Mouse (Mus musculus) hindbrain, embryonic 14.5 days (tissue): ENCODE results near the gene Nos1ap. TPM values are rescaled to one million over a fixed set of nuclear protein-coding genes. Genes with fewer than 3 reads are reported as not detected.

Experiments used
- ATAC-seq: fragments of 200-750 bp; cut with Nextera tagmentation; 2 replicates; pipeline ENCODE4 v1.8.0; 2017; ENCODE audit warnings: moderate number of reproducible peaks, mild to moderate bottlenecking, moderate TSS enrichment, moderate library complexity; ENCODE audit not compliant: low FRiP score
- DNase-seq: peaks from one replicate; pipeline ENCODE4 v3.0.0-alpha.2; 2015; ENCODE audit warnings: low spot score
- H3K27ac ChIP-seq: fragments of 300-500 bp; sonication (generic); 2 replicates; pipeline ENCODE4 v1.5.1; 2014; ENCODE audit warnings: mild to moderate bottlenecking, moderate library complexity
- H3K27me3 ChIP-seq: fragments of 300-500 bp; sonication (generic); 2 replicates; pipeline ENCODE4 v1.6.1; 2014; ENCODE audit warnings: mild to moderate bottlenecking, low read length, mixed read lengths; ENCODE audit not compliant: control insufficient read depth, insufficient read depth
- H3K36me3 ChIP-seq: fragments of 300-500 bp; sonication (generic); replicated peaks from 2 replicates; pipeline ENCODE4 v1.6.1; 2014; ENCODE audit not compliant: control insufficient read depth, insufficient read depth
- H3K4me1 ChIP-seq: fragments of 300-500 bp; sonication (generic); replicated peaks from 2 replicates; pipeline ENCODE4 v1.6.1; 2014; ENCODE audit warnings: antibody characterized with exemption, low read length, mixed read lengths; ENCODE audit not compliant: control insufficient read depth, insufficient read depth
- H3K4me2 ChIP-seq: fragments of 300-500 bp; sonication (generic); replicated peaks from 2 replicates; pipeline ENCODE4 v1.6.1; 2014; ENCODE audit warnings: mild to moderate bottlenecking, moderate library complexity
- H3K4me3 ChIP-seq: fragments of 300-500 bp; sonication (generic); replicated peaks from 2 replicates; pipeline ENCODE4 v1.5.1; 2014; ENCODE audit warnings: mild to moderate bottlenecking, low read length
- H3K9ac ChIP-seq: fragments of 300-500 bp; sonication (generic); 2 replicates; pipeline ENCODE4 v1.6.1; 2014
- H3K9me3 ChIP-seq: fragments of 300-500 bp; sonication (generic); 2 replicates; pipeline ENCODE4 v1.6.1; 2016; ENCODE audit warnings: low read length; ENCODE audit not compliant: control insufficient read depth
- WGBS: fragments of 180-500 bp; shearing (Covaris S2); extraction: QIAGEN DNeasy Blood & Tissue Kit; methylation state at CpG from one replicate; pipeline ENCODE4 v1.1.7; 2014; 5-methylcytosine and 5-hydroxymethylcytosine counted together
- polyA plus RNA-seq: library from polyadenylated mRNA; unstranded; fragments of >200 nt; fragmentation: Nextera tagmentation; extraction: Ambion mirVana; gene quantifications from 2 replicates; pipeline ENCODE4 v1.2.1, GENCODE M21; 2014

Nos1ap gene
- polyA plus RNA-seq, 1 experiment from 2014 or later, result 18.0 TPM

DNA sequence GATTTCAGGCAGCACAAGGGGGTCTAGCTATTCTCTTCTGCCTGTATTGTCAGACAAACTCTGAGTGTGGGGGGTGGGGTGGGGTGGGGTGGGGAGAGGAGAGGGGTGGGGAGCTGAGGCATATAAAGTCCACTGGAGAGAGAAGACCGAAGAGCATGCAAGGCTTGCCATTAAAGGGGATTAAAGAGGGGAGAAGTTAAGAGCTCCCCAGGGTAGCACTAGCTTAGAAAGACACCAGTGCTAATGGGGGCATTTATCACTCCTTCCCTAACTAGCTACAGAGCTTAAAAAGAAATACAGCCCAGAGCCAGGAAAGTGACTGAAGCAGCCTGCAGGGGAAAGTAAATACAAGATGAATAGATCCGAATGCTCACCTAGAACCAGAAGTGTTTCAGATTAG lies 141.4 kb downstream of the Nos1ap start:
- no peaks in the 10 kb centered on the region for H3K27me3 ChIP-seq
- no peak for ATAC-seq

DNA sequence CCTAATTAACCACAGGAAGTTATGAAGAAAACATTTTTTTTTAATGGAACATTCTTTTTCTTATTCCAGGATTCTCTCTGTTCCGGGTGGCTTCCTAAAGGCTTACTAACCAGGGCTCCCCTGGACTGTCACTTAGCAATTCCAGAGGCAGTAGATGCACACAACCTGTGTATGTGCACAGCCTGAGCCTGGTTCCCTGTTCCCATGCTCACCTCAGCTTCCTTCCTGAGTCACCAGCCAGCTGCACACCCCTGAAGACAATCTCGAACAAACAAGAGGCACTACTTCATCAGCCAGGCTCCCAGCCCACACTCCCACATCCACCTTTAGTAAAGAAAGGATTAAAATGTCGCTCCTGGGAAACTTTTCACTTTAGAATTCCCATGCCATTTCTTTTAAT lies 144.2 kb downstream of the Nos1ap start:
- Histone ChIP-seq H3K4me3 (no peak overlapping the region), H3K9ac (no peak overlapping the region), H3K36me3 (no peaks in the 10 kb centered on the region), H3K9me3 (no peaks in the 10 kb centered on the region), H3K4me1 (no peaks in the 10 kb centered on the region), H3K27me3 (no peaks in the 10 kb centered on the region), H3K4me2 (no peak overlapping the region), H3K27ac (no peak overlapping the region)
- 76% methylated on average over 3 of the region's 3 CpGs for WGBS
- DNase-seq (no peak), ATAC-seq (no peak)

More for the DNA sequence above, 141.4 kb downstream of the Nos1ap start:
- H3K36me3 ChIP-seq, result no peaks in the 10 kb centered on the region
- H3K27ac ChIP-seq, result no peak overlapping the region
- H3K4me1 ChIP-seq, result peaks cover 4% of the 10 kb centered on the region; the same call in 1 of the 2 replicates
- H3K4me3 ChIP-seq, result no peak overlapping the region
- H3K9me3 ChIP-seq, result no peaks in the 10 kb centered on the region
- no peak for DNase-seq
- WGBS, result 35% methylated on average over 2 of the region's 2 CpGs
- no peak overlapping the region for H3K9ac ChIP-seq
- H3K4me2 ChIP-seq, result no peak overlapping the region

DNA sequence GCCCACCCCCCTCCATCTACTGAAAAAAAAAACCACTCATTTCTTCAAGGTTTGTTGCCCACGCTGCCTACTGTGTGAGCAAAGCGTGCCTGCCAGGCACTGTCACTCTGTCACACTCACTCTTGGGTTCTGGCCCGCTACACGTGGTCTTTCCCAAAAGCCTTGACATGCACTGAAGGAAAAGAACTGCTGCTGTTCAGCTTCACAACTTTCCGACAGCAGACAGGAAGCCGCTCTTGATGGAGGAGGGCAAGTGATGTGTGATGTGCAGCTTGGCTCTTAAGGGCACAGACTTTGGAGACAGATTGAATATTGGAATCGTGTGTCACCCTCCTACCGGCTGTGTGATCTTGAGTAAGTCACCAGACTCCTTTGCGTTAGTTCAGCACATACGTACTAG lies 149.3 kb downstream of the Nos1ap start:
- no peaks in the 10 kb centered on the region for H3K27me3 ChIP-seq
- 0 out of 2 replicates have a peak, but pooled peaks cover 5% of the 10 kb centered on the region for H3K4me1 ChIP-seq
- H3K4me3 ChIP-seq, result no peak overlapping the region
- no peak for DNase-seq
- no peak for ATAC-seq
- WGBS, result 88% methylated on average over 10 of the region's 10 CpGs
- no peak overlapping the region for H3K27ac ChIP-seq
- no peaks in the 10 kb centered on the region for H3K36me3 ChIP-seq
- H3K4me2 ChIP-seq, result no peak overlapping the region
- no peaks in the 10 kb centered on the region for H3K9me3 ChIP-seq
- no peak overlapping the region for H3K9ac ChIP-seq

DNA sequence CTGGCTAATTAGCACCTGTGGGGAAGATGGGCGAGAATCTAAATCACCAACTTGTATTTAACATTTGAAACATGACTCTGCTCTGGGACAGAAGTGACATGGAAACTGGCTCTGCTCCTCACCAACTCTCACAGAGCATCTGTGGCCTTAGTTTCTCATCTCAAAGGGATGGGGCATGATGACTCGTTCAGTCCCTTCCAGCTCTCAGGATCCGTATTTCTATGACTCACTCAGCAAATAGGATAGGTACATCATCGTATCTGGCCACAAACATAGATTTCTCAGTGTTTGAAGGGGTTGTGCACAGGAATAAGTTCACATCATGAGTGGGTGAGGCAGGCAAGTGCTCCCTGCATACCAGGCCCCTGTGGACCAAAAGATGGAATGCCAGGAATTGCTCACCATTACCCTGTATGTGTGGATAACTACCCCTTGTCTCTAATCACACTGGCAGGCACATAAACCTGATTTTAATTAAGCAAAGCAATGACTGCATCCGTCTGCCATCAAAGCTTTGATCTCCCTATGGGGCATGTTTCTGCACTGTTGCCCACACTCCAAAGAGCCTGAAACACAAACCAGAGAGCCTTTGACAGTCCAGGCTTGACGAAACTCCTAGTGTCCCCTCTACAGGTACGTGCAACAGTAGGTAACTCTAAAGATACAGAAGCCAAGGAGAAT lies 151.1 kb downstream of the Nos1ap start:
- ATAC-seq (peak; percentile 31; the same call in 1 of the 2 replicates), DNase-seq (no peak)
- no peaks in the 10 kb centered on the region for H3K27me3 ChIP-seq
- H3K4me3 ChIP-seq, result no peak overlapping the region
- H3K27ac ChIP-seq, result no peak overlapping the region
- no peak overlapping the region for H3K4me2 ChIP-seq
- 62% methylated on average over 7 of the region's 7 CpGs for WGBS
- H3K9ac ChIP-seq, result no peak overlapping the region
- H3K4me1 ChIP-seq, result 0 out of 2 replicates have a peak, but pooled peaks cover 5% of the 10 kb centered on the region
- H3K9me3 ChIP-seq, result no peaks in the 10 kb centered on the region
- no peaks in the 10 kb centered on the region for H3K36me3 ChIP-seq

DNA sequence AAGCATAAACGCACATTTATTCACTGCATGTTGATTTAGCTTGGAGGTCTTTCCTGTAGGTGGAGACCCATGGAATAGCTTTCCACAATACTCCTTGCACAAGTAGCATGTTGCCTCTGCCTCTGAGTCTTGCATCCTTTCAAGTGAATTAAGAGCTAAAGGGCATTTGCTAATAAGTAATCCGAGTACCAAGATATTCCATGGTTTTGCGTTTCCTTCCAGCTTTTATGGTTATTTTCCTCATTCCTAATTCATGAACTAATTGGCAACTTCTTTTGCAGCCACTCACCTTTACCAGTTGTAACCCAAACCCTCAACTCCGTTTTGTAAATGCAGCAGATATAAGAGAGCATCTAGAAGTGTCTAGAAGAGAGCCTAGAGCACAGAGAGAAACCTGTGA lies 155.5 kb downstream of the Nos1ap start:
- WGBS, result 91% methylated on average over 4 of the region's 4 CpGs
- no peaks in the 10 kb centered on the region for H3K36me3 ChIP-seq
- H3K4me1 ChIP-seq, result 0 out of 2 replicates have a peak, but pooled peaks cover 5% of the 10 kb centered on the region
- DNase-seq (no peak), ATAC-seq (no peak)
- H3K4me2 ChIP-seq, result no peak overlapping the region
- no peak overlapping the region for H3K27ac ChIP-seq
- no peak overlapping the region for H3K4me3 ChIP-seq
- no peak overlapping the region for H3K9ac ChIP-seq
- H3K9me3 ChIP-seq, result no peaks in the 10 kb centered on the region
- H3K27me3 ChIP-seq, result no peaks in the 10 kb centered on the region

DNA sequence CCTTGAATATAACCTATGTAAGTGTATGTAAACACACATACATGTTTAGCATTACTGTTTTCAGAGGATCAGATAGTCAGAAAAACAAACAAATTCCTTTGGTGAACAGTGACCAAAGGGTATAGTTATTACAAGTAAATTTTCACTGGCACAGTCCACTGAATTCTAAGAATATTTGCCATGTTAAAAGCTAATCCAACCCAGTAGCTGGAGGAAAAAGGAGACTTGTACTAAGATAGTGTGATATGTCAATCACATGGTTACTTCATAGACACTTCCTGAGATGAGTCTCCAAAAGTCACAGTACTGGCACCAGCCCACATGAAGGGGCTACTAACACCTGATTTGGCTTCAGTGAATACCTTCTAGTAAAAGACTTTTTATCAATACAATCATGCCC lies 156.0 kb downstream of the Nos1ap start:
- DNase-seq (no peak), ATAC-seq (no peak)
- Histone ChIP-seq H3K27me3 (no peaks in the 10 kb centered on the region), H3K4me3 (no peak overlapping the region), H3K36me3 (no peaks in the 10 kb centered on the region), H3K9me3 (no peaks in the 10 kb centered on the region), H3K4me2 (no peak overlapping the region), H3K27ac (no peak overlapping the region), H3K9ac (no peak overlapping the region), H3K4me1 (0 out of 2 replicates have a peak, but pooled peaks cover 1% of the 10 kb centered on the region)

DNA sequence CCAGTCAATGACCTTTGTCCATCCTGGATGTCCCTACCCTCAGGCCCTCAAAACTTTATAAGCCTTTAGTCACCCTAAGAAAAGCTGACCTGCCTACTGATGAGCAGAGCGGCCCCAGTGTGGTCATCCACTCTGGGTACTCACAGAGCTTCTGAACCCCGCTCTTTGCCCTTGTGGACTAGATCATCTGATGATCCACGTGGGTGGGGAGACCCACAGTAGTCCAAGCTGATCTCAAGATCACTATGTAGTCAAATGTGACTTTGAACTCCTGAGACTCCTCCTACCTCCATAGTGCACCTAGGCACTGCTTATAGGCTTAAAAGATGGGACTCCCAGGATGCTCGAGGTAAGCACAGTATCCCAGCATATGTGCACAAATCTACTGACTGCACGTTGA lies 157.4 kb downstream of the Nos1ap start:
- Histone ChIP-seq H3K9me3 (no peaks in the 10 kb centered on the region), H3K27me3 (no peaks in the 10 kb centered on the region), H3K27ac (no peak overlapping the region), H3K4me1 (no peaks in the 10 kb centered on the region), H3K36me3 (no peaks in the 10 kb centered on the region), H3K9ac (no peak overlapping the region), H3K4me3 (no peak overlapping the region), H3K4me2 (no peak overlapping the region)
- no peak for ATAC-seq
- WGBS, result 89% methylated on average over 5 of the region's 5 CpGs
- DNase-seq, result no peak

DNA sequence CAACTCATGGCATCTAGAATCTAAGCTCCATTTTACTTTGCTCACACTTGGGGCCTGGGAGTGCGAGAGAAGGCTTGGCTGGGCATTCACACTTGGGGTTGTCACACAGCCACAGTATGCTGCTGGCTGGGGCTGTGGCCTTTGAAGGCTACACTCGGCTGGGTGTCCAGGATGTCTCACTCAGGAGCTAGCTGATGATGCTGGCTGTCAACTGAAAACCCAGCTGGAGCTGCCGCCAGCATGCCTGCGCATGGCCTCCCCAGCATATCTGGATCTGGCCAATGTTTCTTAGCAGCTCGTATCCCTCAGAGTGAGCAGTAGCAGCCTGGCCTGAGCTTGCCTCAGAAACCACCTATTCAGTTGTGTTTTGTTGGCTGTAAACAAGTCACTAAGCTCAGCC lies 158.3 kb downstream of the Nos1ap start:
- H3K4me2 ChIP-seq, result no peak overlapping the region
- 61% methylated on average over 5 of the region's 5 CpGs for WGBS
- no peaks in the 10 kb centered on the region for H3K27me3 ChIP-seq
- H3K27ac ChIP-seq, result no peak overlapping the region
- H3K36me3 ChIP-seq, result no peaks in the 10 kb centered on the region
- no peak overlapping the region for H3K4me3 ChIP-seq
- H3K9me3 ChIP-seq, result no peaks in the 10 kb centered on the region
- DNase-seq (no peak), ATAC-seq (no peak)
- no peaks in the 10 kb centered on the region for H3K4me1 ChIP-seq
- no peak overlapping the region for H3K9ac ChIP-seq

DNA sequence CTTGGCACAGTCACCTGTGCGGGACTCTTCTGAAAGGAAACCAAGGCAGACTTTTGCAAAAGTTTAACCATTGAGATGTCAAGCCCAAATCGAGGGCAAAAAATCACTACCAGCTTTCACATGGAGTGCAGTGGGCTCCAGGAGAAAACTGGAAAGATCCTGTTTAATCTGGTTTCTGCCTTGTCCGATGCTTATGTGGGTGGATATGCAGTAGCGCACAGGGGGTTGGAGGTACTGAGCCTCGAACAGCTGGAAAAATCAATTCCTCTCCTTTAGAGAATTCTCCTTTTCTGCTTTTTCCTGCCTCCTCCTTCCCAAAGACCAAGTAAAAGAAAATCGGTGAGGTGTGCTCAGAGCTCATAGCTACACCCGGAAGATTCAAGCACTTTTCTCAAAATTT lies 159.0 kb downstream of the Nos1ap start:
- Histone ChIP-seq H3K27me3 (no peaks in the 10 kb centered on the region), H3K9me3 (no peaks in the 10 kb centered on the region), H3K27ac (no peak overlapping the region), H3K4me2 (no peak overlapping the region), H3K9ac (no peak overlapping the region), H3K4me1 (no peaks in the 10 kb centered on the region), H3K36me3 (no peaks in the 10 kb centered on the region), H3K4me3 (no peak overlapping the region)
- ATAC-seq, result no peak
- DNase-seq, result no peak
- WGBS, result 91% methylated on average over 7 of the region's 7 CpGs

DNA sequence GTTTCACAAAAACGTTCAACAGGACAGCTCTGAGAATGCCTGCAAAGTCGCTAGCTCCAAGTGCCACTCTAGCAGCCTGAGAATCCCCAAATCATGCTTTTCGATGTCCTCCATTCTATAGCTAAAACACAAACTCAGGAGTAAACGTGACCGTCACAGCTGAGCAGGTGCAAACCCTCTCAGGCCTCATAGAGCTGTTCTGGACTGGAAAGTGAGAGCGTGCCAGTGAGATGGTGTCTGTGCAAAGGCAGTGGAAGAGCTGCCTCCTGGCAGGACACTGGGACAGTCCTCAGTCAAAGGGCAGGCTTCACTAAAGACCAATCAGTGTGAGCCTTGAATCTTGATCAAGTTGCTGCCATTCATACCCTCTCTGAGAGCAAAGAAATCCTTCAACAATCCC lies 160.0 kb downstream of the Nos1ap start:
- Histone ChIP-seq H3K27ac (no peak overlapping the region), H3K4me1 (peaks cover under 1% of the 10 kb centered on the region), H3K9me3 (no peaks in the 10 kb centered on the region), H3K36me3 (no peaks in the 10 kb centered on the region), H3K4me2 (no peak overlapping the region), H3K9ac (no peak overlapping the region), H3K27me3 (no peaks in the 10 kb centered on the region), H3K4me3 (no peak overlapping the region)
- 68% methylated on average over 6 of the region's 6 CpGs for WGBS
- DNase-seq (no peak), ATAC-seq (no peak)
